Mouse (Mus musculus) brain, embryonic 14.5 days (tissue): ENCODE measurements around the gene Dot1l.

Source experiments
- CTCF ChIP-seq: fragments of 200-500 bp; IDR thresholded peaks from 2 replicates; pipeline ENCODE4 v1.5.1; 2012; ENCODE audit warnings: inconsistent platforms, mild to moderate bottlenecking, moderate library complexity, borderline replicate concordance; ENCODE audit not compliant: insufficient read depth, insufficient read length; ENCODE audit errors: extremely low read depth
- POLR2A ChIP-seq: fragments of 200-500 bp; IDR thresholded peaks from 2 replicates; pipeline ENCODE4 v1.6.1; 2012; ENCODE audit warnings: mild to moderate bottlenecking, inconsistent platforms, borderline replicate concordance; ENCODE audit not compliant: poor library complexity, insufficient read depth, insufficient read length, severe bottlenecking; ENCODE audit errors: extremely low read depth

DNA sequence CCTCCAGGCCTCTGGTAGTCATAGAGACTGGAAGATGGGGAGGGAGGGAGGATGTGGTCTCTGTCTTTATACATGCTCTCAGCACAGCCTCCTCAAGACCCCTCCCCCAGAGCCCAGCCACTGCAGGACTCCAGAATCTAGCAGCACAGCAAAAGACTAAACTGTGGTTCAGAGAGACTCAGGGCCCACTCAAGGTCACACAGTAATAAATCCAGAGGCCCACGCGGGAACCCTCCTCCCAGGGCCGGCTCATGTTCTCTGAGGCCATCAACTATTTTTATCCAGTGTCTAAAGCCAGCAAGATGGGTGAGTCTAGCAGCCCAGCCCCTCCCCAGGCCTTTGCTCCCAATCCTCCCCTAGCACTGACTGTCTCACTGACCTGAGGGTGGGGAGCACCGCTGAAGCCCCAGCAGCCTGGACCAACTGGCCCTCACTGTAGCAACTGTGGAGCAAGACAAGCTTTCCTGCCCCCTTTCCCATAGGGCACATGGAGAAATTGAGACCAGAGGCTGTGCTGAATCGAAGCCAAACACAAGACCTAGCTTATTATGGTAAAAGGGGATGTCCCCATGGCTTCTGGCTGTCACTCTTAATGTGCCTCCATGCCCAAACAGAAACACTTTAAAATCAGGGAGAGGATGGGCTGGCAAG lies 57.5 kb downstream of the Dot1l start:
- TF ChIP-seq CTCF (no peak), POLR2A (no peak)
